ENCODE assay signal across 8 mouse cellular contexts in the genomic region with DNA sequence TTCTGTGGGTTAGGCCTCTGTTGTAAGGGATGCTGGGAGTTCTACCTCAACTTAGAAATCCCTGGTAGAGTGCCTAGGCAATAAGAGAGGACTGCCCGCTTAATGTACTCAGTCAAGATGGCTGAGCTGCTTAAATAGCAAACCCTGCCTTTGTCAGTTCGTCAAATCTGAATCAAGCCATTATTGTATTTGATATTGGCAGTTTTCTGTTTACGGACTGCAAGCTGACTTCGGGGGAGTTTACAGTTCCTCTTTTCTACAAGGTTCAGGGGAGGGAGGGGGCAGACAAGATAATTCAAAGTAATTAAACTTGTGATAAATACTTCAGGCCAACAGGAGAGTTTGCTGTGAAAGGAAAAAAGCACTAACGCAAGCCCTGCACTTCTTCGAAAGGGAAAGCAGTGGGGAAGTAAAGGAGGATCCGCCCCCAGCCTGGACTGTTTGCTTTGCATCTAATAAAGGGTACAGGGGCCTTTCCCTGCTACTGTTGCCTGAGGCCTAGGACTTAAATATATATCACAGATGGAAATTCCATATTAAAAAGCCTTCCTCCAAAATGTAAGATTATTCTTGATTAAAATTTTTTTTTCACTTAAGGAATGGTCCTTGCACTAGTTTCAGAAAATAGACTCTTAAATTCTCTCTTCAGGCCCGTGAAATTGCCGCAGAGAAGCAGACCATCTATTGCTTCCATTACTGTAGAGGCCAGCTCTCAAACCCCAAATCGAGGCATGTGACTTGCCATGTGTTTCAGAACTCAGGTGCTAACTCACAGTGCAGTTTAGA. TPM values are rescaled to one million over a fixed set of nuclear protein-coding genes. Genes with fewer than 3 reads are reported as not detected.
A peak's percentile ranks its signal among the peaks of the same experiment; 100 is the strongest.
DNase-seq lines count a peak whose midpoint lies in the region; ATAC-seq and TF ChIP-seq lines count a peak whose summit lies in the region.

No protein-coding gene starts in this region.

- no peak for DNase-seq in layer of hippocampus, adult 2 months (ENCODE audit: low spot score in 2 of 2)
- DNase-seq in layer of hippocampus, postnatal 25 days (ENCODE audit: extremely low spot score in 1 of 2, low spot score in 1 of 2) = no peak
- DNase-seq in embryo, embryonic 10 days (ENCODE audit: low spot score) = peak; percentile 38
- no peak for DNase-seq in hindbrain, postnatal 0 days (ENCODE audit: low spot score)
- DNase-seq in layer of hippocampus, postnatal 10 days (ENCODE audit: low spot score in 2 of 2) = no peak
- no peak for DNase-seq in cerebellum, postnatal 4 days (ENCODE audit: low spot score in 2 of 2)

- H3K9me3 ChIP-seq in hindbrain, postnatal 0 days (ENCODE audit: low read length) = no peaks in the 10 kb centered on the region
- H3K9me3 ChIP-seq in midbrain, embryonic 13.5 days = no peaks in the 10 kb centered on the region

- no peak overlapping the region for H3K27ac ChIP-seq in layer of hippocampus, adult 2 months
- peak overlapping the region; percentile 91; the same call in 1 of the 2 replicates for H3K27ac ChIP-seq in hindbrain, postnatal 0 days
- H3K27ac ChIP-seq in midbrain, embryonic 13.5 days = peak overlapping the region; percentile 96

- H3K4me2 ChIP-seq in hindbrain, postnatal 0 days (ENCODE audit: low read depth, low read length) = peak overlapping the region; percentile 76
- peak overlapping the region; percentile 98 for H3K4me2 ChIP-seq in midbrain, embryonic 13.5 days (replicated peaks)

- no peaks in the 10 kb centered on the region for H3K27me3 ChIP-seq in hindbrain, postnatal 0 days (ENCODE audit: insufficient read depth, low read length)
- no peaks in the 10 kb centered on the region for H3K27me3 ChIP-seq in midbrain, embryonic 13.5 days

- H3K36me3 ChIP-seq in hindbrain, postnatal 0 days (ENCODE audit: insufficient read depth, low read length) = no peaks in the 10 kb centered on the region
- no peaks in the 10 kb centered on the region for H3K36me3 ChIP-seq in midbrain, embryonic 13.5 days

- peak overlapping the region; percentile 78 for H3K4me3 ChIP-seq in layer of hippocampus, adult 2 months
- peak overlapping the region; percentile 86 for H3K4me3 ChIP-seq in hindbrain, postnatal 0 days (ENCODE audit: low read length)
- peak overlapping the region; percentile 87 for H3K4me3 ChIP-seq in midbrain, embryonic 13.5 days (replicated peaks)

- no peak for TF ChIP-seq CTCF in layer of hippocampus, adult 2 months (conservative IDR thresholded peaks at IDR 0.05)
- TF ChIP-seq CTCF in hindbrain, postnatal 0 days (IDR thresholded peaks at IDR 0.05; ENCODE audit: low read depth) = no peak

- WGBS in hindbrain, postnatal 0 days = 33% methylated on average over 10 of the region's 10 CpGs
- 27% methylated on average over 10 of the region's 10 CpGs for WGBS in midbrain, embryonic 13.5 days

- ATAC-seq in hindbrain, postnatal 0 days = no peak
- 0 out of 2 replicates have a peak, but pooled peaks have one; percentile 12 for ATAC-seq in midbrain, embryonic 13.5 days
- ATAC-seq in activated CD4-positive, CD25-positive, alpha-beta regulatory T cell, adult 4 months = no peak

- peak overlapping the region; percentile 80; the same call in 1 of the 2 replicates for H3K9ac ChIP-seq in hindbrain, postnatal 0 days (replicated peaks; ENCODE audit: low read length)
- H3K9ac ChIP-seq in midbrain, embryonic 13.5 days (replicated peaks) = peak overlapping the region; percentile 92

- 0 out of 2 replicates have a peak, but pooled peaks cover 2% of the 10 kb centered on the region for H3K4me1 ChIP-seq in hindbrain, postnatal 0 days (ENCODE audit: insufficient read depth, low read length)
- H3K4me1 ChIP-seq in midbrain, embryonic 13.5 days (replicated peaks) = peaks cover 24% of the 10 kb centered on the region

RNA-seq across cellular contexts. Expression of gene L3mbtl3, which starts 1.0 kb away (rescaled TPM):
- 10 to 100 TPM; 18.3 to 19.0 TPM for total RNA-seq in layer of hippocampus, adult 2 months (2021)
- 10 to 100 TPM; 17.9 TPM for total RNA-seq in layer of hippocampus, postnatal 25 days (2021)
- total RNA-seq in hindbrain, postnatal 0 days (2014; rRNA removed) = 26.4 and 31.4 TPM in 2 replicates
- 13.7 and 15.7 TPM in 2 replicates for polyA plus RNA-seq in hindbrain, postnatal 0 days (2015; fragmentation: Nextera tagmentation; extraction: Ambion mirVana)
- 25.5 and 27.9 TPM in 2 replicates for polyA plus RNA-seq in midbrain, embryonic 13.5 days (2015; fragmentation: Nextera tagmentation; extraction: Ambion mirVana)
- polyA plus RNA-seq in activated CD4-positive, CD25-positive, alpha-beta regulatory T cell, adult 4 months (2017; shearing (Covaris generic)) = 10 to 100 TPM; 11.6 to 17.2 TPM
- 10 to 100 TPM; 24.1 to 24.8 TPM for total RNA-seq in layer of hippocampus, postnatal 10 days (2021)
